Mouse (Mus musculus) liver, adult 2 months (tissue): ENCODE data around the gene 5730596B20Rik.

Experiments used
- CTCF ChIP-seq: fragments of 200-500 bp; IDR thresholded peaks from 2 replicates; pipeline ENCODE4 v1.5.1; 2011; ENCODE audit warnings: low read depth, low read length, control low read depth
- POLR2A ChIP-seq: fragments of 200-500 bp; IDR thresholded peaks from 2 replicates; pipeline ENCODE4 v1.6.1; 2011; ENCODE audit warnings: low read length, control low read depth; ENCODE audit not compliant: insufficient read depth; ENCODE audit errors: extremely low read depth

DNA sequence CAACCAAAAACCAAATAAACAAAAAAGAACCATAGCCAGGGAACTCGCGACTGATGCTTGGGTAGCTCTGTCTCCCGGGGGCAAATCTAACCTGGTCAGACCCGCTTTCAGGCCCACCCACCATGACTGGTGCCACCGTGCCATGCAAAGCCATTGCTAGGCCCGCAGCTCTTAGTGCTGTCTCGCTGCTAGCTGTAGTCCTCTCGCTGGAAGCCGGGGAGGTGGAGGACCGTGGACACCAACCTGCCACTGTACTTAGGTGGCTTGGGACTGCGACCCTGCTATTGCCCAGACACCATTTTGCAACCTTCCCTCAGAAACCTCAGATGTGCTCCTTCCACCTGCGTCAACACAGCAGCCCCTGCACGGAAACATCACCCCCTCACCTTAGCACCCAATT lies 34.7 kb downstream of the 5730596B20Rik start:
- TF ChIP-seq CTCF, result no peak
- no peak for TF ChIP-seq POLR2A
